8 mouse cellular contexts compared by ENCODE assay signal in the genomic region with DNA sequence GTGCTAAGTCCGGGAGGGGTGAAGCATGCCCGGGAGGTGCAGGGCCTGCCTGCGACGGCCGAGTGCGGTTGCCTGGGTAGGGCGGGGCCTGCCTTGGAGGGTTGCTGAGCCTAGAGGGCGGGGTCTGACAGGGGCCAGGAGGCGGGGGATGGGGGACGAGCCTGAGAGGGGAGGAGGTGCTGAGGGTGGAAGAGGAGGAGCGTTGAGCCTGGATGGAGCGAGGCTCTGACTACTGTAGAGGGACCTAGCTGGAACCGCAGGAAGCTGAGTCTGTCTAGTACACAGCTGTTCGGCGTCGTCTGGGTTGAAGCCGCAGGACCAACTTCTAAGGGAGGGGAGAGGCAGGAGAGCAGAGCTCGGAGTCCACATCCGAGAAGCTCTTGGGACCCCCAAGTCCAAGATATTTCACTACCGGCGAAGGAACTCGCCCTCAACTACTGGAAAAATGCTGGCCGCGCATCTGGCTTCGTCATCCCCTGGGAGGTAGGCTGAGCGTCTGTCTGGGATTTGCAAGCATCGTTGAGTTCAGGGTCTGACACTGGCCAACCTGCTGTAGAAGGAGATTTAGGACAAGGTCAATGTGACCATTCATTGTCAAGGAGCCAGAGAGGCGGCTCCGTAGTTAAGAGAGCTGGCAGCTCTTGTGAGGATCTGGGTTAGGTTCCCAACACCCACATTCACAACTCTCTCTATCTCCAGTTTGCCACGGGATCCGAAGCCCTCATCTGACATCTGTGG. TPM values are rescaled to one million over a fixed set of nuclear protein-coding genes. Genes with fewer than 3 reads are reported as not detected.
DNase-seq lines count a peak whose midpoint lies in the region; ATAC-seq lines count a peak whose summit lies in the region.

A gene (plus strand): TSS at position 112 of the 738 bp plus-strand sequence.

- no peaks in the 10 kb centered on the region for H3K36me3 ChIP-seq in hindbrain, embryonic 11.5 days (ENCODE audit: control insufficient read depth, insufficient read depth, low read length)

- 3% methylated on average over 31 of the region's 31 CpGs for WGBS in hindbrain, embryonic 11.5 days

- H3K27me3 ChIP-seq in hindbrain, embryonic 11.5 days (ENCODE audit: control insufficient read depth, insufficient read depth, low read length) = peaks cover 62% of the 10 kb centered on the region

- H3K9me3 ChIP-seq in hindbrain, embryonic 11.5 days (ENCODE audit: control insufficient read depth, low read length) = no peaks in the 10 kb centered on the region

- peak within 1 kb of the TSS; percentile 40 for H3K4me2 ChIP-seq in hindbrain, embryonic 11.5 days (replicated peaks; ENCODE audit: low read depth, low read length)

- peak within 1 kb of the TSS; percentile 28 for H3K4me3 ChIP-seq in hindbrain, embryonic 11.5 days (ENCODE audit: low read depth, low read length)

- H3K4me1 ChIP-seq in hindbrain, embryonic 11.5 days (replicated peaks; ENCODE audit: control insufficient read depth, insufficient read depth, low read length) = peaks cover 11% of the 10 kb centered on the region

- H3K9ac ChIP-seq in hindbrain, embryonic 11.5 days (ENCODE audit: low read depth, low read length) = no peak within 1 kb of the TSS

- no peak within 1 kb of the TSS for H3K27ac ChIP-seq in hindbrain, embryonic 11.5 days (ENCODE audit: low read depth, low read length)

- DNase-seq in NIH3T3 (ENCODE audit: low read depth) = peak; percentile 77
- DNase-seq in cerebellum, adult 8-10 months = peak; percentile 22
- peak; percentile 77 for DNase-seq in forelimb bud, embryonic 11.5 days (ENCODE audit: low read depth, low spot score)
- DNase-seq in hindbrain, embryonic 11.5 days (ENCODE audit: low spot score) = peak; percentile 85
- peak; percentile 54 to 71 for DNase-seq in layer of hippocampus, postnatal 10 days (ENCODE audit: low spot score in 2 of 2)
- DNase-seq in lung, postnatal 36 days = peak; percentile 95
- DNase-seq in right cerebral cortex, postnatal 14 days = peak; percentile 45
- peak; percentile 85 to 91 for DNase-seq in urinary bladder, postnatal 4 days (ENCODE audit: low spot score in 2 of 2)

- peak; percentile 91 for ATAC-seq in hindbrain, embryonic 11.5 days (ENCODE audit: low FRiP score)

RNA-seq across cellular contexts. Expression of the gene that starts here (rescaled TPM):
- polyA plus RNA-seq in hindbrain, embryonic 11.5 days (2014; fragmentation: Nextera tagmentation; extraction: Ambion mirVana) = 2.1 and 3.1 TPM in 2 replicates
- 1 to 10 TPM; 5.8 to 6.7 TPM for total RNA-seq in layer of hippocampus, postnatal 10 days (2021)

Comparison
In these comparisons a context has a peak if more than half of its experiments do, and no peak if none do; other contexts are left out.
1. DNase-seq: peak in every context shown above with its lines; median percentile 95 in lung, postnatal 36 days; 88 in urinary bladder, postnatal 4 days; 85 in hindbrain, embryonic 11.5 days; 77 in NIH3T3; 77 in forelimb bud, embryonic 11.5 days; 62 in layer of hippocampus, postnatal 10 days; 45 in right cerebral cortex, postnatal 14 days; 22 in cerebellum, adult 8-10 months.